Mouse (Mus musculus) heart, embryonic 15.5 days (tissue): ENCODE measurements around the gene Bend3. TPM values are rescaled to one million over a fixed set of nuclear protein-coding genes. Genes with fewer than 3 reads are reported as not detected.

ENCODE experiments used
- polyA plus RNA-seq: library from polyadenylated mRNA; unstranded; fragments of >200 nt; fragmentation: Nextera tagmentation; extraction: Ambion mirVana; gene quantifications from 2 replicates; pipeline ENCODE4 v1.2.1, GENCODE M21; 2015

Gene Bend3
- polyA plus RNA-seq, 1 experiment from 2014 or later: 2.5 TPM

Other genes starting within 250 kb of the Bend3 start
- 16.0 and 16.5 TPM in 2 replicates for gene Gm9803, start 45.3 kb downstream of the Bend3 start, polyA plus RNA-seq
- 80.8 and 95.5 TPM in 2 replicates for gene 1700021F05Rik, start 62.2 kb downstream of the Bend3 start, polyA plus RNA-seq
- 80.1 and 102 TPM in 2 replicates for gene Cd24a, start 99.5 kb downstream of the Bend3 start, polyA plus RNA-seq